Mouse (Mus musculus) megakaryocyte, embryonic 14.5 days (primary cell): ENCODE results near the gene Mab21l3.

Experiments
- FLI1 ChIP-seq: IDR thresholded peaks from 2 replicates; pipeline ENCODE4 v1.6.1; 2012; ENCODE audit warnings: low read length, inconsistent platforms, mixed read lengths
- GATA1 ChIP-seq: IDR thresholded peaks from 3 replicates; pipeline ENCODE4 v1.6.1; 2012; ENCODE audit warnings: mixed read lengths, low read length, inconsistent platforms, borderline replicate concordance

DNA sequence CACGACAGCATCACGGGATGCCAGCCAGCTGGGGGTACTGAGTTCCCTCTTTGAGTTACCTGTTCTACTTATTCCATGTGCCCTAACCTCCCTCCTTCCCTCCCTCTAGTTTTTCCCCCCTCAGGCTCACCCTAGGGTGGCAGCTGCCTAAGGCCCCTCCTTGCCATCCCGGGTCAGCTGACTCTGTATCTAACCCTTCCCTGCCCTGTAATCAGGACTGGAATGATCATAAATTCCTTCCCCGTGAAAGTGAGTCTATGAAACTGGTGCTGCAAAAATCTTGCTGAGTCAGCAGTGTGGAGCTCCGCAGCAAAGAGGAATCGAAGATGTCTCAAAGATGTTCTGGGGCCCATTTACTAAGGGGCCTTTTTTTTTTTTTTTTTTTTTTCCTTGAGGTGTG, 2.6 kb upstream of the Mab21l3 start:
- TF ChIP-seq GATA1 (no peak), FLI1 (no peak)
